Mouse (Mus musculus): Measurements from ENCODE around the gene Gm6657.

The Gm6657 gene

GRCm38 (mm10) chr12:78193942-78194341 lies at the start of gene Gm6657:
Gene Gm6657, plus strand, starts transcription at chr12:78194242.
- DNase-seq (ENCODE audit: low read depth, low spot score) = no peak

- DNase-seq (ENCODE audit: low read depth, low spot score) = no peak
Measured at GRCm38 (mm10) chr12:78153308-78154002, 40.6 kb upstream of the Gm6657 start.

GRCm38 (mm10) chr12:78170178-78170577 lies 23.9 kb upstream of the Gm6657 start:
- no peak for DNase-seq (ENCODE audit: low read depth, low spot score)

GRCm38 (mm10) chr12:78173945-78174344 lies 20.1 kb upstream of the Gm6657 start:
- DNase-seq (ENCODE audit: low read depth, low spot score) = no peak

GRCm38 (mm10) chr12:78174671-78175070 lies 19.4 kb upstream of the Gm6657 start:
- DNase-seq (ENCODE audit: low read depth, low spot score) = no peak

- no peak for DNase-seq (ENCODE audit: low read depth, low spot score)
Measured at GRCm38 (mm10) chr12:78181452-78181851, 12.6 kb upstream of the Gm6657 start.

- DNase-seq (ENCODE audit: low read depth, low spot score) = no peak
Measured at GRCm38 (mm10) chr12:78195368-78195767, 1.3 kb downstream of the Gm6657 start.

GRCm38 (mm10) chr12:78203646-78204045 lies 9.6 kb downstream of the Gm6657 start:
- DNase-seq (ENCODE audit: low read depth, low spot score) = no peak

GRCm38 (mm10) chr12:78205915-78206570 lies 12.0 kb downstream of the Gm6657 start:
- DNase-seq (ENCODE audit: low read depth, low spot score) = peak; percentile 47

- no peak for DNase-seq (ENCODE audit: low read depth, low spot score)
Measured at GRCm38 (mm10) chr12:78206571-78206960, 12.5 kb downstream of the Gm6657 start.

- DNase-seq (ENCODE audit: low read depth, low spot score) = no peak
Measured at GRCm38 (mm10) chr12:78209856-78210255, 15.8 kb downstream of the Gm6657 start.

GRCm38 (mm10) chr12:78215490-78215889 lies 21.4 kb downstream of the Gm6657 start:
- no peak for DNase-seq (ENCODE audit: low read depth, low spot score)

GRCm38 (mm10) chr12:78219191-78219825 lies 25.3 kb downstream of the Gm6657 start:
- no peak for DNase-seq (ENCODE audit: low read depth, low spot score)

- peak; percentile 80 for DNase-seq (ENCODE audit: low read depth, low spot score)
Measured at GRCm38 (mm10) chr12:78225707-78226518, 31.9 kb downstream of the Gm6657 start, which contains the start of gene Gphn. Gene Gphn, plus strand, starts transcription at chr12:78226379.

- peak; percentile 79 for DNase-seq (ENCODE audit: low read depth, low spot score)
Measured at GRCm38 (mm10) chr12:78226519-78226875, 32.5 kb downstream of the Gm6657 start.

GRCm38 (mm10) chr12:78227021-78227932 lies 33.2 kb downstream of the Gm6657 start:
- peak; percentile 10 for DNase-seq (ENCODE audit: low read depth, low spot score)

- DNase-seq (ENCODE audit: low read depth, low spot score) = no peak
Measured at GRCm38 (mm10) chr12:78228139-78228538, 34.1 kb downstream of the Gm6657 start.

- DNase-seq (ENCODE audit: low read depth, low spot score) = no peak
Measured at GRCm38 (mm10) chr12:78232560-78232959, 38.5 kb downstream of the Gm6657 start.

- DNase-seq (ENCODE audit: low read depth, low spot score) = no peak
Measured at GRCm38 (mm10) chr12:78248366-78248765, 54.3 kb downstream of the Gm6657 start.

GRCm38 (mm10) chr12:78249151-78249550 lies 55.1 kb downstream of the Gm6657 start:
- DNase-seq (ENCODE audit: low read depth, low spot score) = peak; percentile 65

All from skeletal muscle tissue, adult 2 months (tissue).